Mouse (Mus musculus): ENCODE data around the gene St3gal2.
A peak's percentile ranks its signal among the peaks of the same experiment; 100 is the strongest.
"Not testable (repeated sequence)": the region's sequence is repeated elsewhere in the genome, so short reads cannot be mapped to it uniquely, and the experiment has no call there.

Gene St3gal2

DNA sequence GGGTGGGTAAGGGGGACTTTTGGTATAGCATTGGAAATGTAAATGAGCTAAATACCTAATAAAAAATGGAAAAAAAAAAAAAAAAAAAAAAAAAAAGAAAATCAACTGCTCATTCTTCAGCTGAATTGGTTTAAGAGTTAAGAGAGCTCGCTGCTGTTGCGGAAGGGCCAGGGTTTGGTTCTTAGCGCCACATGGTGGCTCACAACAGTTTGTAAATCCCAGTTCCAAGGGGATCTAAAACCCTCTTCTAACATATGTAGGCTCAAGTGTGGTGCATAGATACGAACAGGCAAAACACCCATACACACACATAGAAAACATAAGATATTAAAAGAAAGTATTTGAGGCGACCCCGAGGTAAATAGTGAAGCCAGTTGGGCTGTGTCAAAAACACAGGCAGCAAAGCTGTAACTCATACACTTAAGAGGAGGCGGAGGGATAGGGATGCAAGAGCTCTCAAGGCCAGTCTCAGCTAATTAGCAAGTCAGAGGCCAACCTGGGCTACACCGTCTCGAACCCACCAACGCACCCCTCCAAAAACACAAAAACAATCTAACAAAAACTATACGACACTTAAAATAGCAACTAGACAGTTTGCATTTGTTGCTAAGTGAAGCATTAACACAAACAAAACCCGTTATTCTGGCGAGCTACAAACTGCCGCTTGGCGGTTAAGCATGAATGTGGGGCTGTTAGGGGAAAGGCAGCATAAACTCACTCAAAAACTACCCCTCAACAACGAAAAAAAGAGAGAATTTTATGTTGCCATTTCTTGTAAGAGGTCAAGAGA lies 77.1 kb downstream of the St3gal2 start:
- DNase-seq (ENCODE audit: low read depth, low spot score), result peak; percentile 40

DNA sequence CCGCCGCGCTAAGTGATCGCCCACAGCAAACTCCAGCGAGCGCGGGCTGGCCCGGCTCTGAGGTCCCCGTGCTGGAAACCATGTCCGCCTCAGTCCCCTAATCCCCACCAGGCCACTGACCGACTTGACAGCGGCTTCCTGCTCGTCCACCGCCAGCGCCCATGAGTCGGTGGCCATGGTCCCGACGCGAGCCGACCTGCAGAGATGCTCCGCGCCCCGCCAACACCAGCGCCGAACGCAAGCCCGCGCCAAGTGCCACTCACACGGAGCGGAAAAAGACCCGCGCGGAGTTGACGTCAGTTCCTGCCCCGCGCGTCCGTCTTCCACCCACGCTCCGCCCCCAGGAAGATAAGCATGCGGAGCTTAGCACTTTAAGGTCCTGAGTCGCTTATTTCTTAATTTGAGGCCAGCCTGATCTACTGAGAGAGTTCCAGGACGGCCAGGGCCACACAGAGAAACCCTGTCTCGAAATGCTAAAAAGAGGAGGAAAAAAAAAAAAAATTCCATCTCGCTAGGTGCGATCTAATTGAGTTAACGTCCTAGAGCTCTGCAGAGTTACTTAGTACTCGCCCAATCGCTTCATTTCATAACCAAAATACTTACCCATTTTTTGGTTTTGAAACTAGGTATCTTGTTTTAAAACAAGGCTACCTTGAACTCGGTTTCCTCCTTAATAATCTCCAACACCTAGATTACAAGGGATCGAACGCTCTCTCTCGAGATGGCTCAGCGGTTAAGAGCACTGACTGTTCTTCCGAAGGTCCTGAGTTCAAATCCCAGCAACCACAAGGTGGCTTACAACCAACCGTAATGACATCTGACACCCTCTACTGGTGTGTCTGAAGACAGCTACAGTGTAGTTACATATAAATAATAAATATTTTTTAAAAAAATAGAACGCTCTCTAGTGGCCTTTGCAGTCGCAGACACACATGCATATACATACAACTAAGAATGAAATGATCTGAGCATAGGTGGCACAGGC lies 78.1 kb downstream of the St3gal2 start, which contains the start of gene Ddx19a:
Gene Ddx19a (minus strand): TSS at position 254 of the 985 bp plus-strand sequence.
- DNase-seq (ENCODE audit: low read depth, low spot score), result peak; percentile 94

DNA sequence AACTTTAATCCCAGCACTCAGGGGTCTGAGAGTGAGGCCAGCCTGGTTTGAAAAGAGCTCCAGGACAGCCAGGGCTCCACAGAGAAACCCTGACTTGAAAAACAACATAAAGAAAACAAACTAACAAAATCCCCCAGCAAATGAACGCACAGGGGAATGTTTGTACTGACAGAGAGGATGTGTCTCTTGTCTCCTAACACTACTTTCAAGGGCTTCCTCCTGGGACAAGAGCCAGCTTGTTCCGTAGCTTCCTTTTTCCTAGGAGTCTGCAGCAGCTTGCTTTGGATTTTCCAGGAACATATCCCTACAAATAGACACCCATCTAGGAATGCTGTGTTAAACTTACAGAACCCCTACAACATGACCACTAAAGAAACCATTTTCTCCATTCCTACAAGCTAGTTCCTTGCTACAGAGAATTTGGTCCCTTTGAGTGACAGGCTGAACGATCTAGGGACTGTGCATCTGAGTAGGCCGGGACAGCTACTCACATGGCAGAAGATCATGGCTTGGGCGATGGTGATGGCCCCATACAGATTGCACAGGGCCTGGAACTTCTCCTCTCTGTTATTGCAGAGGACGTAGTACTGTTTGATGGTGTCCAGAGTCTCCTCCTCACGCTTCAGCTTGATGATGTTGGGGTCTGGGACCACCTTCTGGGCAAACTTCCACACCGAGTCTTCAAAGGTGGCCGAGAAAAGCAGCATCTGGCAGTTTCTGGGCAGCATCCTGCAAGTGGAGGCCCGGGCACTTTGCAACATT lies 90.7 kb downstream of the St3gal2 start:
- not testable (repeated sequence) for DNase-seq (ENCODE audit: low read depth, low spot score)

Measured in ZHBTc4 (cell line).